Mouse (Mus musculus): ENCODE measurements around the gene Olfr1008.
"Not testable (repeated sequence)": the region's sequence is repeated elsewhere in the genome, so short reads cannot be mapped to it uniquely, and the experiment has no call there.

Gene Olfr1008

GRCm38 (mm10) chr2:85689131-85689530, at the start of gene Olfr1008:
Gene Olfr1008 (plus strand): TSS chr2:85689431.
- no peak for DNase-seq

- no peak for DNase-seq
These were observed 38.6 kb upstream of the Olfr1008 start, which contains the start of gene Olfr1002 for GRCm38 (mm10) chr2:85650604-85651003. Gene Olfr1002 (minus strand): TSS chr2:85650704.

- DNase-seq: not testable (repeated sequence)
These were observed 24.9 kb upstream of the Olfr1008 start, which contains the start of gene Olfr154 for GRCm38 (mm10) chr2:85664355-85664754. Gene Olfr154 (minus strand): TSS chr2:85664455.

GRCm38 (mm10) chr2:85678667-85679066, 10.6 kb upstream of the Olfr1008 start, which contains the start of gene Olfr1006:
Gene Olfr1006 (minus strand): TSS chr2:85678767.
- no peak for DNase-seq

- DNase-seq: not testable (repeated sequence)
These were observed 21.4 kb downstream of the Olfr1008 start for GRCm38 (mm10) chr2:85710680-85711079.

GRCm38 (mm10) chr2:85711159-85711558, 21.9 kb downstream of the Olfr1008 start:
- DNase-seq: no peak

GRCm38 (mm10) chr2:85715119-85715518, 25.9 kb downstream of the Olfr1008 start, which contains the start of gene Olfr1009:
Gene Olfr1009 (plus strand): TSS chr2:85715419.
- DNase-seq: no peak

GRCm38 (mm10) chr2:85725793-85726192, 36.6 kb downstream of the Olfr1008 start:
- peak; percentile 3 for DNase-seq
